Mouse (Mus musculus) CH12.LX (cell line): ENCODE measurements around the gene Cx3cr1. TPM values are rescaled to one million over a fixed set of nuclear protein-coding genes. Genes with fewer than 3 reads are reported as not detected.

Source experiments
- DNase-seq: peaks from one replicate; pipeline ENCODE4 v3.0.0-alpha.2; 2013; ENCODE audit errors: extremely low read depth
- H3K27ac ChIP-seq: 2 replicates; pipeline ENCODE4 v1.5.1; 2012; ENCODE audit warnings: low read depth, mild to moderate bottlenecking, control low read depth, moderate library complexity; ENCODE audit not compliant: insufficient read depth
- H3K27me3 ChIP-seq: replicated peaks from 2 replicates; pipeline ENCODE3; 2012; ENCODE audit warnings: inconsistent platforms
- H3K36me3 ChIP-seq, 2 experiments: replicated peaks in 1 of 2; 2 replicates each; pipeline versions ENCODE3 to v1.6.1; 2012; ENCODE audit warnings: inconsistent platforms in 1 of 2, low read length in 1 of 2, mild to moderate bottlenecking in 1 of 2, mixed read lengths in 1 of 2, moderate library complexity in 1 of 2; ENCODE audit not compliant: control insufficient read depth in 1 of 2, insufficient read depth in 1 of 2
- H3K4me1 ChIP-seq, 2 experiments: 2 replicates each; pipeline ENCODE4 v1.6.1; 2012; ENCODE audit warnings: inconsistent platforms in 1 of 2, moderate library complexity in 1 of 2; ENCODE audit not compliant: insufficient read depth in 2 of 2, control insufficient read depth in 1 of 2
- H3K4me2 ChIP-seq: 2 replicates; pipeline ENCODE4 v1.6.1; 2012; ENCODE audit warnings: low read depth, mild to moderate bottlenecking, control low read depth; ENCODE audit not compliant: poor library complexity, insufficient read depth, severe bottlenecking
- H3K4me3 ChIP-seq, 3 experiments: fragments of 150-350 bp in 1 of 3; sonication (generic) in 1 of 3; replicated peaks in 1 of 3; 2 replicates each; pipeline versions ENCODE3 to v1.5.1; 2011 to 2012; ENCODE audit warnings: low read depth in 2 of 3, low read length in 2 of 3, mild to moderate bottlenecking in 2 of 3, moderate library complexity in 2 of 3, control low read depth in 1 of 3, improper control_type of control experiment in 1 of 3, inconsistent platforms in 1 of 3, mixed read lengths in 1 of 3; ENCODE audit not compliant: poor library complexity in 1 of 3
- H3K79me2 ChIP-seq: replicated peaks from 2 replicates; pipeline ENCODE4 v1.6.1; 2012; ENCODE audit warnings: mild to moderate bottlenecking, moderate library complexity; ENCODE audit not compliant: control insufficient read depth, poor library complexity, insufficient read depth, severe bottlenecking; ENCODE audit errors: extremely low read depth
- H3K9ac ChIP-seq: 2 replicates; pipeline ENCODE4 v1.6.1; 2012; ENCODE audit warnings: low read depth, mild to moderate bottlenecking, control low read depth, moderate library complexity; ENCODE audit not compliant: insufficient read depth
- H3K9me3 ChIP-seq: replicated peaks from 2 replicates; pipeline ENCODE3; 2012; ENCODE audit warnings: low read length, inconsistent platforms, mixed read lengths
- CTCF ChIP-seq, 2 experiments: IDR thresholded peaks in 1 of 2; conservative IDR thresholded peaks in 1 of 2; 2 replicates each; pipeline ENCODE4 v1.5.1; 2011 to 2012; ENCODE audit warnings: low read depth in 2 of 2, low read length in 2 of 2, improper control_type of control experiment in 1 of 2, inconsistent platforms in 1 of 2, mild to moderate bottlenecking in 1 of 2, moderate library complexity in 1 of 2
- HCFC1 ChIP-seq: IDR thresholded peaks from 2 replicates; pipeline ENCODE4 v1.6.1; 2012; ENCODE audit warnings: low read depth, mild to moderate bottlenecking, inconsistent platforms, low read length, improper control_type of control experiment
- MAFK ChIP-seq: IDR thresholded peaks from 2 replicates; pipeline ENCODE4 v1.6.1; 2011; ENCODE audit warnings: low read length, improper control_type of control experiment; ENCODE audit not compliant: insufficient replicate concordance
- MXI1 ChIP-seq: IDR thresholded peaks from 2 replicates; pipeline ENCODE4 v1.6.1; 2011; ENCODE audit warnings: mild to moderate bottlenecking, low read depth, low read length, improper control_type of control experiment
- PAX5 ChIP-seq: IDR thresholded peaks from 2 replicates; pipeline ENCODE4 v1.6.1; 2012; ENCODE audit warnings: low read length, inconsistent platforms, mixed read lengths
- SMC3 ChIP-seq: IDR thresholded peaks from 2 replicates; pipeline ENCODE4 v1.6.1; 2011; ENCODE audit warnings: low read depth, low read length, improper control_type of control experiment
- ZC3H11A ChIP-seq: IDR thresholded peaks from 2 replicates; pipeline ENCODE4 v1.6.1; 2012; ENCODE audit warnings: low read depth, mild to moderate bottlenecking, inconsistent platforms, low read length, improper control_type of control experiment
- dilution Hi-C: fragments of 300-500 bp; cut with MboI; formaldehyde crosslinking; loops from 2 replicates; pipeline ENCODE4 v1.14.3; 2020; ENCODE audit warnings: low sequenced_read_pairs; ENCODE audit not compliant: extremely low pct_unique_long_range_greater_than_20kb, extremely low pct_ligation_motif_present
- in situ Hi-C: fragments of 300-500 bp; cut with MboI; formaldehyde crosslinking; loops from 3 replicates; pipeline ENCODE4 v1.14.3; 2019; ENCODE audit warnings: low sequenced_read_pairs, low pct_ligation_motif_present, low pct_unique_long_range_greater_than_20kb, mixed read lengths
- polyA plus RNA-seq: library from polyadenylated mRNA; unstranded; fragments of >175 nt; gene quantifications from 2 replicates; pipeline ENCODE4 v1.2.1, GENCODE M21; 2012; ENCODE audit warnings: low read depth; ENCODE audit not compliant: insufficient read length
- total RNA-seq, 2 experiments: library from RNA; depleted of rRNA; stranded (reverse); fragments of 300-350 nt in 1 of 2; fragments of >200 nt in 1 of 2; gene quantifications; 2 replicates each; pipeline ENCODE4 v1.2.3; 2012 to 2014

Gene Cx3cr1
- total and polyA plus RNA-seq, 3 experiments: 0.06 TPM; not detected in 2

- peaks cover 39 to 53% of the 10 kb centered on the region in 2 experiments for H3K36me3 ChIP-seq
- H3K79me2 ChIP-seq: peaks cover 6% of the 10 kb centered on the region
- peaks cover 2% of the 10 kb centered on the region for H3K9me3 ChIP-seq
- dilution Hi-C loops: no loop called here
- peaks cover 16 to 47% of the 10 kb centered on the region in 2 experiments for H3K4me1 ChIP-seq
- H3K27ac ChIP-seq: no peak overlapping the region
- no peak overlapping the region for H3K4me2 ChIP-seq
- no peaks in the 10 kb centered on the region for H3K27me3 ChIP-seq
- TF ChIP-seq HCFC1 (no peak), MAFK (no peak), CTCF (conservative IDR thresholded peaks at IDR 0.05 in 1 of 2, IDR thresholded peaks at IDR 0.05 in 1 of 2; ENCODE audit: low read depth in 2 of 2, low read length in 2 of 2) (peak; percentile 63 to 70), PAX5 (no peak), MXI1 (0 out of 2 replicates have a peak, but pooled peaks have one; percentile 24), SMC3 (peak; percentile 20; the same call in 1 of the 2 replicates)
- no peak overlapping the region for H3K9ac ChIP-seq
- no peak overlapping the region for H3K4me3 ChIP-seq
- in situ Hi-C loops: no loop called here
- DNase-seq: no peak
Observed at GRCm38 (mm10) chr9:119973869-119974520, 95.7 kb downstream of the Cx3cr1 start.

GRCm38 (mm10) chr9:119973281-119973680 lies 96.4 kb downstream of the Cx3cr1 start:
- peaks cover 5% of the 10 kb centered on the region for H3K79me2 ChIP-seq
- peaks cover 2% of the 10 kb centered on the region for H3K9me3 ChIP-seq
- no peak overlapping the region for H3K4me2 ChIP-seq
- peaks cover 39 to 53% of the 10 kb centered on the region in 2 experiments for H3K36me3 ChIP-seq
- no peak for TF ChIP-seq MAFK
- in situ Hi-C loops: no loop called here
- no peak overlapping the region for H3K9ac ChIP-seq
- peaks cover 11 to 40% of the 10 kb centered on the region in 2 experiments for H3K4me1 ChIP-seq
- no peak overlapping the region for H3K27ac ChIP-seq
- H3K27me3 ChIP-seq: no peaks in the 10 kb centered on the region
- DNase-seq: no peak
- no peak overlapping the region for H3K4me3 ChIP-seq
- dilution Hi-C loops: no loop called here

- H3K36me3 ChIP-seq: peaks cover 39 to 53% of the 10 kb centered on the region in 2 experiments
- H3K4me1 ChIP-seq: peaks cover 11 to 34% of the 10 kb centered on the region in 2 experiments
- no peak overlapping the region for H3K27ac ChIP-seq
- no peak overlapping the region for H3K4me2 ChIP-seq
- no peak overlapping the region for H3K4me3 ChIP-seq
- TF ChIP-seq ZC3H11A: no peak
- in situ Hi-C loops (no loop called here), dilution Hi-C loops (no loop called here)
- H3K9ac ChIP-seq: no peak overlapping the region
- peaks cover 3% of the 10 kb centered on the region for H3K79me2 ChIP-seq
- H3K9me3 ChIP-seq: peaks cover 2% of the 10 kb centered on the region
- H3K27me3 ChIP-seq: no peaks in the 10 kb centered on the region
- no peak for DNase-seq
Observed at GRCm38 (mm10) chr9:119972582-119972981, 97.1 kb downstream of the Cx3cr1 start.
